Mouse (Mus musculus): ENCODE measurements around the gene Tnfsf13.
"Not testable (repeated sequence)": the region's sequence is repeated elsewhere in the genome, so short reads cannot be mapped to it uniquely, and the experiment has no call there.

Gene Tnfsf13

GRCm38 (mm10) chr11:69704613-69705010, 19.0 kb upstream of the Tnfsf13 start:
- CTCF ChIA-PET = no interaction called here

DNA sequence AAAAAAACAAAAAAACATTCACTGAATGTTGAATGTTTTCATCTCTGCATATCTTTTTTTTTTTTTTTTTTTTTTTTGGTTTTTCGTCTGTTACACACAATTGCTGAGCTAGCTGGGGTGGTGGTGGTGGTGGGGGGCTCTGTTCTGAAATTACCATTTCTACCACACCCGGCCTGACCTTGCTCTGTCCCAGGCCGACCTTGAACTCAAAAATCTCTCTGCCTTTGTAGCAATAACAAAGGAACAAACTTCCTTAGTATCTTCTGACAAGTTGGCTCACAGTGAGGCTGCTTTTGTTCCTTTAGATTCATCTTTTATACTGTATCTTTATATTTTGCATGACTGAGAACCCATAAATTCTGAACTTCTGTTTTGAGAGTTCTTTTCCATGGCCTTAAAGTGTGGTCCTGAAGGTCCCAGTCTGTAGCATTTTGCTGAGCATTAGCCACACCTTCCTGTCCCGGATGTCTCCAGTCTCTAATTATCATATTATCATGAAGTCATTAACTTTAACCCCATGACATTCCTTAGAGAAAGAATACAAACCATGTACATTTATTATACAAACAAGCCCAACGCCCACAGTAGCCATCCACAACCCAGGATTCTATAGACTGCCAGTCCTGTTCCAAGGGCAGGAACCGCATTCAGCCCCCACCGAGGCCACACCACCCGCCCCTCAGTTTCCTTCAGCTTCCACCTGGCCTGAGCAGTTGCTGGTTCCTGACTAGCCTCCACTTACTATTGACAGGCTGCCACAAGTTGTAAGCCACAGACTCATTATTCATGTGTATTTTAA, 18.4 kb upstream of the Tnfsf13 start:
- CTCF ChIA-PET = interaction anchor here (0.6 kb wide), 1 partner anchor 844 kb away, joined by 5 read pairs; no protein-coding TSS in a partner anchor

GRCm38 (mm10) chr11:69703381-69703780, 17.8 kb upstream of the Tnfsf13 start:
- CTCF ChIA-PET = interaction anchor here (0.6 kb wide), 1 partner anchor 845 kb away, joined by 5 read pairs; no protein-coding TSS in a partner anchor

GRCm38 (mm10) chr11:69702886-69703285, 17.3 kb upstream of the Tnfsf13 start:
- CTCF ChIA-PET = not testable (repeated sequence)

DNA sequence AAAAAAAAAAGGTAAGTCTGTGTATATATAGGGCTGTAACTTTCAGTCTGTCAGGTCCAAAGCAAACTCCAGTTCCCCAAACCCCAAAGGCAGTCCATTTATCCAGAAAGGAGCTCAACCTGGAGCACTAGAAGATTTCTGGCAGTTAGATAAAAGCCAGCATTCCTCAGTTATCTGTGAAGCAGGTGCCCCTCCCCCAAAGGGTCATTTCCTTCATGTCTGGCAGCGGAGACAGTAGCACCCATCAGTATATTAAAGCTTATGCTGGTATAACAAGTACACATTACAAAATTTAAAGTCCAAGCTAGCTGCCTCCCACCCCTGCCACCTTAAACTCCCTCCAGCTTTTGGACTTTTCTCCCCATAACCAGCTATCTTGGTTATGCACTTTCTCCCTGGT, 14.0 kb upstream of the Tnfsf13 start:
- CTCF ChIA-PET = no interaction called here

- CTCF ChIA-PET = interaction anchor here (0.5 kb wide), 1 partner anchor 808 kb away, joined by 3 read pairs; no protein-coding TSS in a partner anchor
These were observed 13.0 kb upstream of the Tnfsf13 start for GRCm38 (mm10) chr11:69698574-69698973.

- CTCF ChIA-PET = no interaction called here
These were observed 11.8 kb upstream of the Tnfsf13 start for GRCm38 (mm10) chr11:69697396-69697795.

GRCm38 (mm10) chr11:69695361-69696181, 10.0 kb upstream of the Tnfsf13 start, which contains the start of the genes Tnfsf12 and Tnfsfm13:
TSS of gene Tnfsf12 (minus strand) at chr11:69695849.
TSS of gene Tnfsfm13 (minus strand) at chr11:69696098.
- CTCF ChIA-PET = no interaction called here

GRCm38 (mm10) chr11:69695046-69695360, 9.4 kb upstream of the Tnfsf13 start:
- CTCF ChIA-PET = no interaction called here

DNA sequence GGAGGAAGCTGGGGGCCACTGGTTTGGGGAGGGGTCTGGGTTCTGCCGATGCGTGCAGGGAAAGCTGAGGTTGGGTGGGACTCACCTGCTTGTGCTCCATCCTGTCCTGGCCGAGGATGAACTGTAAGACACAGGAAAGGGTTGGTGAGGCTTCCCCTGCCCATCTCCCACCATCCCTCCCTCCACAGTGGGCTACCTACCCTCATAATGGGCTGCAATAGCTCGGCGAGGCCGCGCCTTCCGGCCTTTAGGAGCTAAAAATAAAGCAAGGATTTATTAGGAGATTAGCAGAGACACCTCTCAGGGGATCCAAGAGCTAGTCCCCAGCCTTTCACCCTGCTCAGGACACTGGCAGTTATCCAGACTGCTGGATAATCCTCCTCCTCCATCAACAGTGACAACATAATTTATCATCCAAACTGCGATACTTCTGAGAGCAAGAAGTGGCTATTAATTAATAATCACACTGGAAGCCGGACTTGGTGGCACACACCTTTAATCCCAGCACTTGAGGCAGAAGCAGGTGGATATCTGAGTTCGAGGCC, 7.9 kb upstream of the Tnfsf13 start:
- CTCF ChIA-PET = no interaction called here

GRCm38 (mm10) chr11:69692863-69693262, 7.3 kb upstream of the Tnfsf13 start:
- CTCF ChIA-PET = no interaction called here

- CTCF ChIA-PET = interaction anchor here (0.6 kb wide), 1 partner anchor 320 kb away, joined by 3 read pairs; no protein-coding TSS in a partner anchor
These were observed 6.7 kb upstream of the Tnfsf13 start for GRCm38 (mm10) chr11:69692196-69692811.

GRCm38 (mm10) chr11:69689891-69690290, 4.3 kb upstream of the Tnfsf13 start:
- CTCF ChIA-PET = no interaction called here

DNA sequence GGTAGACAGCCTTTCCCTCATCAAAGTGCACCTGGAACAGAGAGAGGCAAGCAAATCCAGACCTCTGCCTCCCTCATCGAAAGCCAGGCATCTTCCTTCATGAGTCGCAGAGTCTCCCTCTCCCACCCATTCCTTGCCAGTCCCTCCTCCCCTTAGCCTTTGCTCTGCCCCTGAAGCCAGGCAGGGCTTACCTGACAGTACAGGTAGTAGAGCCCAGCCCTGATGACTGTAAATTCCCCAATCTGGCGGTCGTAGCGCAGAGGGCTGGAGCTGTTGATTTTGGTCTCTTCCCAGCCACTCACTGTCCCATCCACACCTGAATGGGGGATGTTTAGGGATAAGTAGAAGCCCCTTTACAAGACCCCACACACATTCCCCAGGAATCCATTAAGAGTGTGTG, 1.5 kb upstream of the Tnfsf13 start:
- CTCF ChIA-PET = no interaction called here

DNA sequence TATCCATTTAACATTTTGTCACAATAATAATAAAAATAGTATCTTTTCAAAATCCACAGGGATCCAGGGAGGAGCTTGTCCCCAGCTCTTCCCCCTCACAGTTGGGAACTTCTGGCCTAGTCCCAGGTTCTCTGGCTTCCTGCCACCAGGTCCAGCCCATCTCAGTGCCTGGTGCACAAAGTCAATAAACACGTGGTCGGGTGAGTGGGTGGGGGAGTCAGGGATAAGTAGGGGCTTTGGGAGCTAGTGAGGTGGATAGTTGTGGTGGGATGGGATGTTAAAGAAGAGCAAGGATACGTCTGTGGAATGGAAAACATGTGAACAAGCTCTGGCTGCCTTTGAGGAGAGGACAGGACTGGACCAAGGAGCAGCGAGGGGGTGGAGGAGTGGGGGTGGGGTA, 793 bp upstream of the Tnfsf13 start:
- CTCF ChIA-PET = interaction anchor here (0.5 kb wide), 1 partner anchor 70 kb away, joined by 3 read pairs; no protein-coding TSS in a partner anchor

- CTCF ChIA-PET = no interaction called here
These were observed 648 bp downstream of the Tnfsf13 start for GRCm38 (mm10) chr11:69684936-69685335.

GRCm38 (mm10) chr11:69684128-69684745, 1.3 kb downstream of the Tnfsf13 start:
- CTCF ChIA-PET = no interaction called here

DNA sequence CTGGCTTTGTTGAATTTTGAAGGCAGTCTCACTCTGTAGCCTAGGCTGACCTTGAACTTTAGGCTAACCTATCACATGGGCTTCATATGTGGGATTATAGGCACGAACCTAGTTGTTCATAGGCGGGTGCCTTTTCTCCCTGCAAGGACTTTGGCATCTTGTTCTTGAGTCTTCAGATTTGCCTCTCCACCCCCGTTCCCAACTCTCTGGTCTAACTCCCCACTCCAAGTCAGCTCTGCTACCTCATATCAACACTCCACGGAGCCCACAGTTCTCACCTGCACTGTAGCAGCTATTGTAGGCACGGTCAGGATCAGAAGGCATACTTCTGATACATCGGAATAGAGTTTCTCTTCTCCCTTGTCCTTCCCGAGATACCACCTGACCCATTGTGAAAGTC, 2.0 kb downstream of the Tnfsf13 start:
- CTCF ChIA-PET = interaction anchor here (1.0 to 1.1 kb wide), 2 partner anchors 51 to 153 kb away, joined by 3 read pairs; no protein-coding TSS in a partner anchor

DNA sequence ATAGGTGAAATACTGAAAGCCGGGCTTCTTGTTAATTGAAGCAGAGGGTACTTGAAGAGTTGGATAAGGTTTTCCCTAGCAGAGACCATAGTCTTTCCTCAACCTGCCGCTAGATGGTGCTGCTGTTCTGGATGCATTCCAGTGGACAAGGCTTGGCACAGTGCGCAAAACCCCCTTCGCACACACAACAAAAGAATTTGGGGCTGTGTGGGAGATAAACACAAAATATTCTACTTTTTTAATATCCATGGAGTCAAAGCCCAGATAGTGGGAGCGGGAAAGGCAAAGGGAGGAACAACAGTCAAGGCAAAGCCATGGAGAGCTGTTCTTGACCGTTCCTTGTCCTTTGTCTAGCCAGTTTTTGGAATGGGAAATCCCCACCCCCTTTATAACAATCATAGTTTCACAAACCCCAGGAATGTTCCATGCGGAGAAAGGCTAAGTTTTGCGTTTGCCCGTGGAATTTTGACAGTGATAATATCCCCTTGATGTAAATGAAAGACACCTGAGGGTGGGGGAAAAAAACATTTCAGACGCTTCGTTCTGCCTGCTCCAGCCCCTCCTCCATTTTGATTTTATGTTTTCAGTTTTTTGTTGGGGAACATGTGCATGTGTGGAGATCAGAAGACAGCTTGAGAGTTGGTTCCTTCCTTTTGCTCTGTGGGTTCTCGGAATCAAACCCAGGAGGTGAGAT, 2.6 kb downstream of the Tnfsf13 start:
- CTCF ChIA-PET = interaction anchor here (0.5 to 1.1 kb wide), 3 partner anchors 41 to 154 kb away, joined by 3 to 6 read pairs (median 3); no protein-coding TSS in a partner anchor

- CTCF ChIA-PET = interaction anchor here (0.5 to 1.0 kb wide), 3 partner anchors 41 to 114 kb away, joined by 3 to 6 read pairs (median 3); no protein-coding TSS in a partner anchor
These were observed 3.3 kb downstream of the Tnfsf13 start for GRCm38 (mm10) chr11:69682209-69682839.

All from spleen, embryonic (tissue).